Comparison of ENCODE assay signal across 8 mouse cellular contexts in genomic region chr4:121016928-121017657, GRCm38 (mm10). TPM values are rescaled to one million over a fixed set of nuclear protein-coding genes. Genes with fewer than 3 reads are reported as not detected.
DNase-seq lines count a peak whose midpoint lies in the region; ATAC-seq and TF ChIP-seq lines count a peak whose summit lies in the region.

TSS of gene Smap2 (minus strand) at chr4:121017247.

- peak; percentile 87 for TF ChIP-seq CTCF in heart, adult 2 months (IDR thresholded peaks at IDR 0.05)

- peaks cover 3% of the 10 kb centered on the region for H3K79me2 ChIP-seq in heart, adult 2 months (replicated peaks; ENCODE audit: control insufficient read depth, insufficient read depth, low read length)

- DNase-seq in 3134 (ENCODE audit: extremely low read depth, insufficient read length, low spot score) = peak; percentile 93
- peak; percentile 100 for DNase-seq in adrenal gland, postnatal 36 days
- peak; percentile 99 for DNase-seq in heart, adult 2 months
- DNase-seq in kidney, adult 8-10 months = peak; percentile 98 to 99
- DNase-seq in spleen, postnatal 10 days (ENCODE audit: low spot score in 2 of 2) = peak; percentile 97 to 99

- H3K9me3 ChIP-seq in embryonic facial prominence, embryonic 13.5 days = no peaks in the 10 kb centered on the region
- no peaks in the 10 kb centered on the region for H3K9me3 ChIP-seq in limb, embryonic 13.5 days
- no peaks in the 10 kb centered on the region for H3K9me3 ChIP-seq in midbrain, embryonic 16.5 days (replicated peaks; ENCODE audit: control insufficient read depth, low read length, poor library complexity, severe bottlenecking)

- no peaks in the 10 kb centered on the region for H3K36me3 ChIP-seq in embryonic facial prominence, embryonic 13.5 days
- 0 out of 2 replicates have a peak, but pooled peaks cover 3% of the 10 kb centered on the region for H3K36me3 ChIP-seq in heart, adult 2 months (ENCODE audit: control insufficient read depth, insufficient read depth, low read length)
- no peaks in the 10 kb centered on the region for H3K36me3 ChIP-seq in limb, embryonic 13.5 days
- no peaks in the 10 kb centered on the region for H3K36me3 ChIP-seq in midbrain, embryonic 16.5 days (ENCODE audit: control insufficient read depth, insufficient read depth, low read length)

- peak; percentile 85 for TF ChIP-seq POLR2A in heart, adult 2 months (IDR thresholded peaks at IDR 0.05; ENCODE audit: insufficient read depth, low read depth, low read length)

- peak; percentile 97 for ATAC-seq in embryonic facial prominence, embryonic 13.5 days (ENCODE audit: insufficient number of reproducible peaks, insufficient read depth, low FRiP score, low TSS enrichment, low read depth)
- ATAC-seq in limb, embryonic 13.5 days (ENCODE audit: low FRiP score, low read depth) = peak; percentile 97
- ATAC-seq in midbrain, embryonic 16.5 days = peak; percentile 96

- H3K9ac ChIP-seq in embryonic facial prominence, embryonic 13.5 days = peak within 1 kb of the TSS; percentile 84
- peak within 1 kb of the TSS; percentile 76 for H3K9ac ChIP-seq in heart, adult 2 months (ENCODE audit: low read depth, low read length)
- peak within 1 kb of the TSS; percentile 94 for H3K9ac ChIP-seq in limb, embryonic 13.5 days
- H3K9ac ChIP-seq in midbrain, embryonic 16.5 days (ENCODE audit: low read depth, low read length) = peak within 1 kb of the TSS; percentile 92

- peak within 1 kb of the TSS; percentile 94 for H3K4me3 ChIP-seq in embryonic facial prominence, embryonic 13.5 days
- H3K4me3 ChIP-seq in heart, adult 2 months = peak within 1 kb of the TSS; percentile 79
- peak within 1 kb of the TSS; percentile 95 for H3K4me3 ChIP-seq in limb, embryonic 13.5 days
- peak within 1 kb of the TSS; percentile 97 for H3K4me3 ChIP-seq in midbrain, embryonic 16.5 days (ENCODE audit: low read depth, low read length)

- WGBS in embryonic facial prominence, embryonic 13.5 days = under 1% methylated on average over 48 of the region's 48 CpGs
- WGBS in heart, adult 2 months = under 1% methylated on average over 42 of the region's 48 CpGs
- WGBS in limb, embryonic 13.5 days = under 1% methylated on average over 45 of the region's 48 CpGs
- under 1% methylated on average over 28 of the region's 48 CpGs for WGBS in midbrain, embryonic 16.5 days

- H3K27ac ChIP-seq in embryonic facial prominence, embryonic 13.5 days = peak within 1 kb of the TSS; percentile 62
- H3K27ac ChIP-seq in heart, adult 2 months = peak within 1 kb of the TSS; percentile 94
- no peak within 1 kb of the TSS; the same call in 1 of the 2 replicates for H3K27ac ChIP-seq in limb, embryonic 13.5 days
- peak within 1 kb of the TSS; percentile 79 for H3K27ac ChIP-seq in midbrain, embryonic 16.5 days (ENCODE audit: low read length)

- H3K4me2 ChIP-seq in embryonic facial prominence, embryonic 13.5 days = peak within 1 kb of the TSS; percentile 91
- H3K4me2 ChIP-seq in limb, embryonic 13.5 days (replicated peaks) = peak within 1 kb of the TSS; percentile 95
- peak within 1 kb of the TSS; percentile 67 for H3K4me2 ChIP-seq in midbrain, embryonic 16.5 days (ENCODE audit: low read length)

- intact Hi-C loops in heart, adult 2 months (cut with DNase I) = loop anchor here (5.0 to 10.0 kb wide), 3 partner anchors 80 to 1868 kb away; partner anchors contain the start of genes Cap1, Rlf and Zmpste24

- 0 out of 2 replicates have a peak, but pooled peaks have one; percentile 37 for TF ChIP-seq EP300 in heart, adult 2 months (IDR thresholded peaks at IDR 0.05; ENCODE audit: insufficient read depth, low read depth, low read length)

- H3K27me3 ChIP-seq in embryonic facial prominence, embryonic 13.5 days = no peaks in the 10 kb centered on the region
- H3K27me3 ChIP-seq in heart, adult 2 months (ENCODE audit: control insufficient read depth, insufficient read depth, low read length) = no peaks in the 10 kb centered on the region
- no peaks in the 10 kb centered on the region for H3K27me3 ChIP-seq in limb, embryonic 13.5 days
- no peaks in the 10 kb centered on the region for H3K27me3 ChIP-seq in midbrain, embryonic 16.5 days (ENCODE audit: control insufficient read depth, insufficient read depth, low read depth, low read length)

- peaks cover 15% of the 10 kb centered on the region for H3K4me1 ChIP-seq in embryonic facial prominence, embryonic 13.5 days
- peaks cover 1% of the 10 kb centered on the region; the same call in 1 of the 2 replicates for H3K4me1 ChIP-seq in heart, adult 2 months (ENCODE audit: control insufficient read depth, insufficient read depth, low read length)
- peaks cover 19% of the 10 kb centered on the region for H3K4me1 ChIP-seq in limb, embryonic 13.5 days
- H3K4me1 ChIP-seq in midbrain, embryonic 16.5 days (ENCODE audit: control insufficient read depth, insufficient read depth, low read length) = peaks cover 16% of the 10 kb centered on the region

RNA-seq across cellular contexts. Expression of gene Smap2, which starts in this region (rescaled TPM):
- 10 to 100 TPM; 30.8 to 32.1 TPM for total RNA-seq in adrenal gland, postnatal 36 days (2021)
- polyA plus RNA-seq in embryonic facial prominence, embryonic 13.5 days (2015; fragmentation: Nextera tagmentation; extraction: Ambion mirVana) = 13.7 and 13.9 TPM in 2 replicates
- total RNA-seq in heart, adult 2 months (2021) = 10 to 100 TPM; 44.2 to 49.6 TPM
- polyA plus RNA-seq in heart, adult 2 months (2012; rRNA removed) = 26.7 and 32.2 TPM in 2 replicates
- 13.4 and 13.5 TPM in 2 replicates for polyA plus RNA-seq in limb, embryonic 13.5 days (2015; fragmentation: Nextera tagmentation; extraction: Ambion mirVana)
- polyA plus RNA-seq in midbrain, embryonic 16.5 days (2015; fragmentation: Nextera tagmentation; extraction: Ambion mirVana) = 41.1 and 43.2 TPM in 2 replicates
